Mouse (Mus musculus) heart, postnatal 0 days (tissue): ENCODE measurements around the gene Rnf149. TPM values are rescaled to one million over a fixed set of nuclear protein-coding genes. Genes with fewer than 3 reads are reported as not detected.

Experiments used
- ATAC-seq: fragments of 200-750 bp; cut with Nextera tagmentation; 2 replicates; pipeline ENCODE4 v1.8.0; 2017; ENCODE audit warnings: low read depth, moderate number of reproducible peaks, moderate library complexity; ENCODE audit not compliant: insufficient read depth
- DNase-seq: peaks from one replicate; pipeline ENCODE4 v3.0.0-alpha.2; 2016; ENCODE audit warnings: low spot score
- H3K27ac ChIP-seq: fragments of 300-500 bp; sonication (generic); 2 replicates; pipeline ENCODE4 v1.5.1; 2014; ENCODE audit warnings: low read depth, mild to moderate bottlenecking
- H3K27me3 ChIP-seq: fragments of 300-500 bp; sonication (generic); 2 replicates; pipeline ENCODE4 v1.6.1; 2014; ENCODE audit warnings: low read length, mixed read lengths; ENCODE audit not compliant: control insufficient read depth, insufficient read depth
- H3K36me3 ChIP-seq: fragments of 300-500 bp; sonication (generic); replicated peaks from 2 replicates; pipeline ENCODE4 v1.6.1; 2014; ENCODE audit warnings: low read length, mixed read lengths; ENCODE audit not compliant: control insufficient read depth, insufficient read depth
- H3K4me1 ChIP-seq: fragments of 300-500 bp; sonication (generic); 2 replicates; pipeline ENCODE4 v1.6.1; 2014; ENCODE audit warnings: antibody characterized with exemption; ENCODE audit not compliant: control insufficient read depth, insufficient read depth
- H3K4me2 ChIP-seq: fragments of 300-500 bp; sonication (generic); 2 replicates; pipeline ENCODE4 v1.6.1; 2014; ENCODE audit warnings: low read depth, mild to moderate bottlenecking, low read length, moderate library complexity
- H3K4me3 ChIP-seq: fragments of 300-500 bp; sonication (generic); 2 replicates; pipeline ENCODE4 v1.5.1; 2014; ENCODE audit warnings: low read depth, low read length
- H3K9ac ChIP-seq: fragments of 300-500 bp; sonication (generic); replicated peaks from 2 replicates; pipeline ENCODE4 v1.6.1; 2014; ENCODE audit warnings: low read depth, low read length, mixed read lengths
- H3K9me3 ChIP-seq: fragments of 300-500 bp; sonication (generic); replicated peaks from 2 replicates; pipeline ENCODE4 v1.6.1; 2016; ENCODE audit warnings: low read length; ENCODE audit not compliant: control insufficient read depth
- CTCF ChIP-seq: IDR thresholded peaks from 2 replicates; pipeline ENCODE4 v1.5.1; 2016; ENCODE audit warnings: antibody characterized with exemption, control low read depth, low read depth
- EP300 ChIP-seq: IDR thresholded peaks from 2 replicates; pipeline ENCODE4 v1.6.1; 2016; ENCODE audit warnings: antibody characterized with exemption, low read depth
- WGBS: fragments of 180-500 bp; shearing (Covaris S2); extraction: QIAGEN DNeasy Blood & Tissue Kit; methylation state at CpG from one replicate; pipeline ENCODE4 v1.1.7; 2014; 5-methylcytosine and 5-hydroxymethylcytosine counted together
- polyA plus RNA-seq: library from polyadenylated mRNA; unstranded; fragments of >200 nt; fragmentation: Nextera tagmentation; extraction: Ambion mirVana; gene quantifications from 2 replicates; pipeline ENCODE4 v1.2.1, GENCODE M21; 2015
- total RNA-seq: library from RNA; depleted of rRNA; stranded (reverse); fragments of >200 nt; gene quantifications from 2 replicates; pipeline ENCODE4 v1.2.3, GENCODE M21; 2014; ENCODE audit warnings: low replicate concordance

Gene Rnf149
- total and polyA plus RNA-seq, 2 experiments from 2014 or later, result 10.7 to 31.3 TPM

DNA sequence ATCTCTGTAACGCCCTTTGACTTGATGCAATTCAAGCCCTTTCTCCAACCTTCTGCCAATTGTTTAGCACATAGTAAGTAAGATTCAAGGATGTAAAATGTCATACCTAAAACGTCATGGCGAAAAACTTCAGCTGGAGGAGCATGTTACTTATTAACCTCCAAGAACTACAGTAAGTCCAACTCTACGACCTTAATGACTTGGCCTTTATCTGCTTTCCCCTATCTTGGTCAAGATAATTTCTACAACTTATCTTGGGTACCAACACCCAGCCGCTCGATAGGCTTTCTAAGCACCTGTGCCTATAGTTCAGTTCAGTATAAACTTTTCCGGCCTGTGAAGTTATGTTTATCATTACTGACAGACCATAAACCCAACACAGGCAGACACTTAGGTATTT lies 3.3 kb downstream of the Rnf149 start:
- DNase-seq (no peak), ATAC-seq (no peak)
- H3K4me1 ChIP-seq, result peaks cover 17% of the 10 kb centered on the region
- no peaks in the 10 kb centered on the region for H3K27me3 ChIP-seq
- no peak overlapping the region for H3K4me3 ChIP-seq
- WGBS, result 75% methylated on average over 7 of the region's 7 CpGs
- H3K9me3 ChIP-seq, result no peaks in the 10 kb centered on the region
- no peaks in the 10 kb centered on the region for H3K36me3 ChIP-seq
- no peak overlapping the region for H3K4me2 ChIP-seq
- TF ChIP-seq EP300 (no peak), CTCF (no peak)
- no peak overlapping the region for H3K9ac ChIP-seq
- H3K27ac ChIP-seq, result no peak overlapping the region

DNA sequence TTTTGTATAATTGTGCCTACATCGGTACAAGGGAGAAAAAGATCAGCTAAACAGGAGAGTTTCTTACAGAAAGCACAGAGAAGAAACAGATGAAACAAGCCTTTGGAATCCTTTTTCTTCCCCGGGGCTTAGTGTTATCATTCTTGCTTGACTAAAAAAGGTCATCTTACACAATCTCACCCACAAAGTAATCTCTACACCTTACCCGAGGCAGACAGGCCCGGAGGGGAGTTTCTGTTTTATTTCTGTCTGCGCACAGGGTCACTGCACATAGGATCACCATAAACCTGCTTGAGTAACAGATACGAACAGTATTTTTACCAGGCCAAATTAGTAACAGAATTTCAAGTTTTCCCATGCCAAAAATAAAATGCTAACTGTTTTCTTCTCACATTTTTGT lies 5.6 kb downstream of the Rnf149 start:
- no peak for TF ChIP-seq CTCF
- TF ChIP-seq EP300, result no peak
- no peak for DNase-seq
- H3K4me2 ChIP-seq, result no peak overlapping the region
- no peak overlapping the region for H3K9ac ChIP-seq
- no peak overlapping the region for H3K4me3 ChIP-seq
- no peaks in the 10 kb centered on the region for H3K9me3 ChIP-seq
- no peaks in the 10 kb centered on the region for H3K36me3 ChIP-seq
- H3K27ac ChIP-seq, result no peak overlapping the region
- 44% methylated on average over 6 of the region's 6 CpGs for WGBS
- H3K4me1 ChIP-seq, result peaks cover 17% of the 10 kb centered on the region
- no peaks in the 10 kb centered on the region for H3K27me3 ChIP-seq
- ATAC-seq, result no peak

DNA sequence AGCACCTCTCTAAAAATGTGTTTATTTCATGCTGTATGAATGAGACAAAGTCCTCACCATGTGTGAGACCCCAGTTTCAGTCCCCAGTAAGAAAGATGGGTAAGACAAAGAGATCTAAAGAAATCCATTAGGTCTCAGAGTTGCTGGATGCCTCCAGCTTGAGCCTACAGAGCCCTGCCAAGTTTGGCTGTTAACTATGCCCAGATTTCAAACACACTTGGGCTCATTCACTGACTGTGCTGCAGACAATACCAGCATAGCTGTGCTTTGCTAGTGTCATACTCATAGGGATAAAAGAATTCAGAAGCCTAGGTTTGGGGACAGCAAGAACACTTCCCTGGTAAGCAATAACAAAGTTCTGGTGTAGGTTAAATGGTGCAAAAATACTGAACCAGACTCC lies 9.1 kb downstream of the Rnf149 start:
- H3K27me3 ChIP-seq, result no peaks in the 10 kb centered on the region
- no peak overlapping the region for H3K27ac ChIP-seq
- no peak for DNase-seq
- no peak overlapping the region for H3K4me2 ChIP-seq
- H3K4me3 ChIP-seq, result no peak overlapping the region
- no peak for TF ChIP-seq EP300
- no peak for TF ChIP-seq CTCF
- no peaks in the 10 kb centered on the region for H3K9me3 ChIP-seq
- no peak overlapping the region for H3K9ac ChIP-seq
- no peaks in the 10 kb centered on the region for H3K4me1 ChIP-seq
- ATAC-seq, result no peak
- peaks cover 10% of the 10 kb centered on the region; the same call in 1 of the 2 replicates for H3K36me3 ChIP-seq

GRCm38 (mm10) chr1:39564603-39565002 lies 12.6 kb downstream of the Rnf149 start:
- no peak overlapping the region for H3K4me3 ChIP-seq
- peaks cover 26% of the 10 kb centered on the region; the same call in 1 of the 2 replicates for H3K36me3 ChIP-seq
- no peak overlapping the region for H3K27ac ChIP-seq
- ATAC-seq (no peak), DNase-seq (no peak)
- H3K4me2 ChIP-seq, result no peak overlapping the region
- WGBS, result 28% methylated on average over 3 of the region's 3 CpGs
- no peak overlapping the region for H3K9ac ChIP-seq
- no peaks in the 10 kb centered on the region for H3K9me3 ChIP-seq
- TF ChIP-seq EP300, result no peak
- no peak for TF ChIP-seq CTCF
- H3K27me3 ChIP-seq, result no peaks in the 10 kb centered on the region
- no peaks in the 10 kb centered on the region for H3K4me1 ChIP-seq

GRCm38 (mm10) chr1:39563161-39563560 lies 14.0 kb downstream of the Rnf149 start:
- no peaks in the 10 kb centered on the region for H3K4me1 ChIP-seq
- DNase-seq (no peak), ATAC-seq (no peak)
- no peaks in the 10 kb centered on the region for H3K9me3 ChIP-seq
- peaks cover 30% of the 10 kb centered on the region; the same call in 1 of the 2 replicates for H3K36me3 ChIP-seq
- H3K27ac ChIP-seq, result no peak overlapping the region
- no peak overlapping the region for H3K9ac ChIP-seq
- TF ChIP-seq CTCF, result no peak
- TF ChIP-seq EP300, result no peak
- WGBS, result 70% methylated on average over 7 of the region's 7 CpGs
- no peak overlapping the region for H3K4me3 ChIP-seq
- H3K4me2 ChIP-seq, result no peak overlapping the region
- no peaks in the 10 kb centered on the region for H3K27me3 ChIP-seq

DNA sequence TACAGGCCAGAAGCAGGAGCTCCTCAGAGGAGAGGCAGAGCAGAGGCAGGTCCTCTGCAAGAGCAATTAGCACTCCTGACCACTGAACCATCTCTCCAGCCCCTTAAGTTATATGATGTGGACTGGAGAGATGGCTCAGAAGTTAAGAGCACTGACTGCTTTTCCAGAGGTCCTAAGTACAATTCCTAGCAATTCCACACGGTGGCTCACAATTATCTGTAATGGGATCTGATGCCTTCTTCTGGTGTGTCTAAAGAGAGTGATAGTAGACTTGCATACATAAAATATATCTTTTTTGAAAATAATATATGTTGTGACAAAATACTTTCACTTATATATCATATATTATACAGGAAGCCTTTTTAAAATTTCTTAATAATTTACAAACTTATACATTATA lies 15.3 kb downstream of the Rnf149 start:
- no peak for DNase-seq
- no peak overlapping the region for H3K9ac ChIP-seq
- H3K4me3 ChIP-seq, result no peak overlapping the region
- H3K27ac ChIP-seq, result no peak overlapping the region
- no peak overlapping the region for H3K4me2 ChIP-seq
- no peaks in the 10 kb centered on the region for H3K9me3 ChIP-seq
- TF ChIP-seq CTCF (no peak), EP300 (no peak)
- no peak for ATAC-seq
- no peaks in the 10 kb centered on the region for H3K4me1 ChIP-seq
- 53% methylated on average over 1 of the region's 1 CpGs for WGBS
- no peaks in the 10 kb centered on the region for H3K27me3 ChIP-seq
- peaks cover 30% of the 10 kb centered on the region; the same call in 1 of the 2 replicates for H3K36me3 ChIP-seq
